Mouse (Mus musculus): ENCODE measurements at regions not wholly inside any gene's neighbourhood (a gene's known extent, or its start where the extent isn't known, plus 50 kb on each side); places are given as distances from the start of the nearest gene placed in this dataset.

DNA sequence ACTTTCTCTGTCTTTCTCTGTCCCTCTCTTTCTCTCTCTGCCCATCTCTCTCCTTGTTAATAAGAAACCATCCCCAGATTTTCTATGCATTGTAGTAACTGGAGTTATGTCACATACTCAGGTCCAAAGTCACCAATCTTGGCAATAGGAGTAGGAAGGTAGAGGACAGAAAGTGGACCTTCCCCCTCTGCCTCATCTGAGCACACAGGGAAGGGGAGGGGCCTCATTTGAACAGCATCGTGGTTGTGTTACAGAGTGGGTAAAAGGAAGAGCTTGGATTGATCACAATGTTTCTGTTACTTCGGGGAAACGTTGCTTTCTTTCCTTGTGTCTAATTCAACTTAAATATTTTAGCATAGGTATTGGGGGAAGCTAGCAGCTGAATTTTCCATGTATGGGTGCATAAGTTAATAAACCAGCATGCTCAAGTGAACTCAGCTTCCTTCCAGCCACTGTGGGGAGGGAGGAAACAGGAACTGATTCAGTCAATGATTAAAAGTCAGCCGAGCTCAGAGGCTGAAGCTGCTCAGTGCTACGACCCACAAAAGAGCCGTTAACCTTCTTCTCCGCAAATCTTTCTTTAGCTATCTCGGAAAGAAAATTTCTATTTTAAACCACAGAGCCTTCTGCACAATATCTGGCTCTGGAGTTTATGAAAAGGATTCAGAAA is 243.5 kb downstream of the Hace1 start:
- ATAC-seq (ENCODE audit: insufficient number of reproducible peaks, insufficient read depth, low FRiP score, low read depth): no peak
- Histone ChIP-seq H3K27me3 (ENCODE audit: control insufficient read depth, insufficient read depth, low read length) (no peaks in the 10 kb centered on the region), H3K4me2 (ENCODE audit: low read length) (no peak overlapping the region), H3K27ac (replicated peaks in 1 of 2; ENCODE audit: control insufficient read depth in 1 of 2, insufficient read depth in 1 of 2, low read depth in 2 of 2, low read length in 2 of 2) (no peak overlapping the region), H3K9ac (ENCODE audit: low read length) (no peak overlapping the region), H3K4me1 (ENCODE audit: control insufficient read depth in 2 of 2, insufficient read depth in 2 of 2, low read length in 2 of 2) (no peaks in the 10 kb centered on the region), H3K9me3 (ENCODE audit: control insufficient read depth, low read length) (no peaks in the 10 kb centered on the region), H3K4me3 (ENCODE audit: control insufficient read depth in 1 of 2, insufficient read depth in 1 of 2, low read depth in 1 of 2, low read length in 2 of 2) (no peak overlapping the region), H3K36me3 (ENCODE audit: control insufficient read depth, insufficient read depth, low read length) (no peaks in the 10 kb centered on the region)
- 40% methylated on average over 8 of the region's 8 CpGs for WGBS

- no peaks in the 10 kb centered on the region for H3K27me3 ChIP-seq (ENCODE audit: control insufficient read depth, insufficient read depth, low read length)
- no peaks in the 10 kb centered on the region for H3K4me1 ChIP-seq (ENCODE audit: control insufficient read depth in 2 of 2, insufficient read depth in 2 of 2, low read length in 2 of 2)
- H3K4me2 ChIP-seq (ENCODE audit: low read length): no peak overlapping the region
- H3K9me3 ChIP-seq (ENCODE audit: control insufficient read depth, low read length): no peaks in the 10 kb centered on the region
- no peak overlapping the region for H3K4me3 ChIP-seq (ENCODE audit: control insufficient read depth in 1 of 2, insufficient read depth in 1 of 2, low read depth in 1 of 2, low read length in 2 of 2)
- no peak for ATAC-seq (ENCODE audit: insufficient number of reproducible peaks, insufficient read depth, low FRiP score, low read depth)
- no peak overlapping the region for H3K9ac ChIP-seq (ENCODE audit: low read length)
- no peaks in the 10 kb centered on the region for H3K36me3 ChIP-seq (ENCODE audit: control insufficient read depth, insufficient read depth, low read length)
- WGBS: 68% methylated on average over 1 of the region's 1 CpGs
- no peak overlapping the region for H3K27ac ChIP-seq (replicated peaks in 1 of 2; ENCODE audit: control insufficient read depth in 1 of 2, insufficient read depth in 1 of 2, low read depth in 2 of 2, low read length in 2 of 2)
These were observed 244.6 kb downstream of the Hace1 start for GRCm38 (mm10) chr10:45822251-45822650.

- Histone ChIP-seq H3K9me3 (ENCODE audit: control insufficient read depth, low read length) (no peaks in the 10 kb centered on the region), H3K27ac (replicated peaks in 1 of 2; ENCODE audit: control insufficient read depth in 1 of 2, insufficient read depth in 1 of 2, low read depth in 2 of 2, low read length in 2 of 2) (no peak overlapping the region), H3K4me2 (ENCODE audit: low read length) (no peak overlapping the region), H3K27me3 (ENCODE audit: control insufficient read depth, insufficient read depth, low read length) (no peaks in the 10 kb centered on the region), H3K36me3 (ENCODE audit: control insufficient read depth, insufficient read depth, low read length) (no peaks in the 10 kb centered on the region), H3K4me1 (ENCODE audit: control insufficient read depth in 2 of 2, insufficient read depth in 2 of 2, low read length in 2 of 2) (no peaks in the 10 kb centered on the region), H3K4me3 (ENCODE audit: control insufficient read depth in 1 of 2, insufficient read depth in 1 of 2, low read depth in 1 of 2, low read length in 2 of 2) (no peak overlapping the region), H3K9ac (ENCODE audit: low read length) (no peak overlapping the region)
- no peak for ATAC-seq (ENCODE audit: insufficient number of reproducible peaks, insufficient read depth, low FRiP score, low read depth)
- WGBS: 74% methylated on average over 2 of the region's 2 CpGs
These were observed 246.0 kb downstream of the Hace1 start for GRCm38 (mm10) chr10:45823612-45824011.

GRCm38 (mm10) chr10:45848654-45849053 is 271.0 kb downstream of the Hace1 start:
- Histone ChIP-seq H3K9me3 (ENCODE audit: control insufficient read depth, low read length) (no peaks in the 10 kb centered on the region), H3K4me3 (ENCODE audit: control insufficient read depth in 1 of 2, insufficient read depth in 1 of 2, low read depth in 1 of 2, low read length in 2 of 2) (no peak overlapping the region), H3K27me3 (ENCODE audit: control insufficient read depth, insufficient read depth, low read length) (no peaks in the 10 kb centered on the region), H3K4me1 (ENCODE audit: control insufficient read depth in 2 of 2, insufficient read depth in 2 of 2, low read length in 2 of 2) (no peaks in the 10 kb centered on the region), H3K9ac (ENCODE audit: low read length) (no peak overlapping the region), H3K27ac (replicated peaks in 1 of 2; ENCODE audit: control insufficient read depth in 1 of 2, insufficient read depth in 1 of 2, low read depth in 2 of 2, low read length in 2 of 2) (no peak overlapping the region), H3K4me2 (ENCODE audit: low read length) (no peak overlapping the region), H3K36me3 (ENCODE audit: control insufficient read depth, insufficient read depth, low read length) (no peaks in the 10 kb centered on the region)
- no peak for ATAC-seq (ENCODE audit: insufficient number of reproducible peaks, insufficient read depth, low FRiP score, low read depth)
- WGBS: 86% methylated on average over 2 of the region's 2 CpGs

DNA sequence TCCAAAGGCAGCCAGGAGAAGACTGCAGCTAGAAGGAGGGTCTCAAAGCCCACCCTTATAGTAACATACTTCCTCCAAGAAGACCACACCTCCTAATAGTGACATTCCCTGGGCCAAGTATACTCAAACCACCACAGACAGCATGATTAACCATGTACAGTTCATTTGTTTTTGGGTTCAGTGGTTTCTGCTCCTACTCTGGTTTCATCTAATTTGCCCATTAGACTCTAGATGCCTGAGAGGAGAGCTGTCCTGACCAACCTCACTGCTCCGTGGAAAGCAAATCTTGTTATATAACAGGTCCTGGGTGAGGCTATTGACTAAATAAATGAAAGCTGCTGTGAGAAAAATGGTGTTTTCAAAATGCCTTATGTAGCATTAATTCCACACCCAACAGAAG is 272.2 kb downstream of the Hace1 start:
- H3K4me3 ChIP-seq (ENCODE audit: control insufficient read depth in 1 of 2, insufficient read depth in 1 of 2, low read depth in 1 of 2, low read length in 2 of 2): no peak overlapping the region
- H3K9ac ChIP-seq (ENCODE audit: low read length): no peak overlapping the region
- H3K4me2 ChIP-seq (ENCODE audit: low read length): no peak overlapping the region
- no peak overlapping the region for H3K27ac ChIP-seq (replicated peaks in 1 of 2; ENCODE audit: control insufficient read depth in 1 of 2, insufficient read depth in 1 of 2, low read depth in 2 of 2, low read length in 2 of 2)
- ATAC-seq (ENCODE audit: insufficient number of reproducible peaks, insufficient read depth, low FRiP score, low read depth): no peak
- 75% methylated on average over 1 of the region's 1 CpGs for WGBS
- H3K4me1 ChIP-seq (ENCODE audit: control insufficient read depth in 2 of 2, insufficient read depth in 2 of 2, low read length in 2 of 2): no peaks in the 10 kb centered on the region
- no peaks in the 10 kb centered on the region for H3K9me3 ChIP-seq (ENCODE audit: control insufficient read depth, low read length)
- H3K27me3 ChIP-seq (ENCODE audit: control insufficient read depth, insufficient read depth, low read length): no peaks in the 10 kb centered on the region
- no peaks in the 10 kb centered on the region for H3K36me3 ChIP-seq (ENCODE audit: control insufficient read depth, insufficient read depth, low read length)

- no peaks in the 10 kb centered on the region for H3K27me3 ChIP-seq (ENCODE audit: control insufficient read depth, insufficient read depth, low read length)
These were observed 273.0 kb downstream of the Hace1 start for GRCm38 (mm10) chr10:45850625-45851024.

GRCm38 (mm10) chr10:45852688-45853087 is 275.1 kb downstream of the Hace1 start:
- 65% methylated on average over 5 of the region's 5 CpGs for WGBS
- no peak overlapping the region for H3K4me2 ChIP-seq (ENCODE audit: low read length)
- H3K27ac ChIP-seq (replicated peaks in 1 of 2; ENCODE audit: control insufficient read depth in 1 of 2, insufficient read depth in 1 of 2, low read depth in 2 of 2, low read length in 2 of 2): no peak overlapping the region
- no peaks in the 10 kb centered on the region for H3K4me1 ChIP-seq (ENCODE audit: control insufficient read depth in 2 of 2, insufficient read depth in 2 of 2, low read length in 2 of 2)
- no peak for ATAC-seq (ENCODE audit: insufficient number of reproducible peaks, insufficient read depth, low FRiP score, low read depth)
- H3K9ac ChIP-seq (ENCODE audit: low read length): no peak overlapping the region
- no peaks in the 10 kb centered on the region for H3K9me3 ChIP-seq (ENCODE audit: control insufficient read depth, low read length)
- no peak overlapping the region for H3K4me3 ChIP-seq (ENCODE audit: control insufficient read depth in 1 of 2, insufficient read depth in 1 of 2, low read depth in 1 of 2, low read length in 2 of 2)
- no peaks in the 10 kb centered on the region for H3K27me3 ChIP-seq (ENCODE audit: control insufficient read depth, insufficient read depth, low read length)
- no peaks in the 10 kb centered on the region for H3K36me3 ChIP-seq (ENCODE audit: control insufficient read depth, insufficient read depth, low read length)

More at GRCm38 (mm10) chr10:45850625-45851024, 273.0 kb downstream of the Hace1 start:
- no peak overlapping the region for H3K4me2 ChIP-seq (ENCODE audit: low read length)
- H3K9ac ChIP-seq (ENCODE audit: low read length): no peak overlapping the region
- no peaks in the 10 kb centered on the region for H3K36me3 ChIP-seq (ENCODE audit: control insufficient read depth, insufficient read depth, low read length)
- no peaks in the 10 kb centered on the region for H3K9me3 ChIP-seq (ENCODE audit: control insufficient read depth, low read length)
- 49% methylated on average over 6 of the region's 6 CpGs for WGBS
- H3K4me3 ChIP-seq (ENCODE audit: control insufficient read depth in 1 of 2, insufficient read depth in 1 of 2, low read depth in 1 of 2, low read length in 2 of 2): no peak overlapping the region
- no peak overlapping the region for H3K27ac ChIP-seq (replicated peaks in 1 of 2; ENCODE audit: control insufficient read depth in 1 of 2, insufficient read depth in 1 of 2, low read depth in 2 of 2, low read length in 2 of 2)
- no peak for ATAC-seq (ENCODE audit: insufficient number of reproducible peaks, insufficient read depth, low FRiP score, low read depth)
- no peaks in the 10 kb centered on the region for H3K4me1 ChIP-seq (ENCODE audit: control insufficient read depth in 2 of 2, insufficient read depth in 2 of 2, low read length in 2 of 2)

DNA sequence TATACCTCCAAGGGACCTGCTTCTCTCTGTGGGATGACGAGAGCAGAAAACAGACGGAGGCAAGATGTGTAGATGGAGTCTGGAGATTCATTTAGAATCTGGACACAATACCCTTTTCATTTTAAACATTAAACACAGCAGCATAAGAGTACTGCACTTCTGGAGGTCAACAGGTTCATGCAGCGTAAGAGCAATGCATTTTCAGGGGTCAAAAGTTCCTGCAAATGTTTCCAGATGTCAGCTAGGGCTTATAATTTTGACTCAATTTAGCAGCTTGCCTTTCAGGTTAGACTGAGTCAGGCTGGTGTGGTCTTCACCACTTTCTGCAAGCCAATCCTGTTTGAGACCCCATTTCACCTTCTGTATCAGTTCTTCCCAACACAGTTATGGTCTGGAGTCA is 277.9 kb downstream of the Hace1 start:
- no peak overlapping the region for H3K4me2 ChIP-seq (ENCODE audit: low read length)
- H3K27me3 ChIP-seq (ENCODE audit: control insufficient read depth, insufficient read depth, low read length): no peaks in the 10 kb centered on the region
- WGBS: 74% methylated on average over 3 of the region's 3 CpGs
- H3K4me1 ChIP-seq (ENCODE audit: control insufficient read depth in 2 of 2, insufficient read depth in 2 of 2, low read length in 2 of 2): no peaks in the 10 kb centered on the region
- no peaks in the 10 kb centered on the region for H3K36me3 ChIP-seq (ENCODE audit: control insufficient read depth, insufficient read depth, low read length)
- H3K9ac ChIP-seq (ENCODE audit: low read length): no peak overlapping the region
- no peak overlapping the region for H3K27ac ChIP-seq (replicated peaks in 1 of 2; ENCODE audit: control insufficient read depth in 1 of 2, insufficient read depth in 1 of 2, low read depth in 2 of 2, low read length in 2 of 2)
- ATAC-seq (ENCODE audit: insufficient number of reproducible peaks, insufficient read depth, low FRiP score, low read depth): no peak
- H3K4me3 ChIP-seq (ENCODE audit: control insufficient read depth in 1 of 2, insufficient read depth in 1 of 2, low read depth in 1 of 2, low read length in 2 of 2): no peak overlapping the region
- no peaks in the 10 kb centered on the region for H3K9me3 ChIP-seq (ENCODE audit: control insufficient read depth, low read length)

Measured in heart, embryonic 14.5 days (tissue).